Mouse (Mus musculus): ENCODE results near the gene Ipo9.

DNA sequence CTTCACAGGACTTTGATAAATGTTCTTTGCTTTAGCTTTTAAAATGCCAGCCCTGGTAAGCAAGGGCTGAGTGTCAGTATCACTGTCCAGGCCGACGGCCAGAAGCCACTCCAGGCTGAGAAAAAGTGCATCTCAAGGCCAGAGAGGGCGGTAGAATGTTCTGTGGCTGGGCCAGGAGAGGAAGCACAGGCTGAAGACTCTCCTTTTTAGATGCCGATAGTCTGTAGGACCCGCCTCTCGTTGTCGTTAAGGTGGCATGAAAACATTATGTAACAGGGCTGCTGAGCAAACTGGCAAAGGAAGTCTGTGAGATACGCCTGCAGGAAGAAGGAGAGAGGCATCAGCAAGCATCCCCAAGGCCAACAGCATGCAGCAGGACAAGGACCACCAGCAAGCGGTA lies 45.1 kb downstream of the Ipo9 start:
- TF ChIP-seq POLR2A (IDR thresholded peaks at IDR 0.05; ENCODE audit: low read depth, low read length) = no peak
- TF ChIP-seq CTCF (IDR thresholded peaks at IDR 0.05; ENCODE audit: borderline replicate concordance, insufficient read depth, low read length) = no peak

All from embryonic fibroblast, embryonic 13.5 days (primary cell).